Mouse (Mus musculus) adrenal gland, adult 2 months (tissue): Measurements from ENCODE around the gene Cyp2u1. TPM values are rescaled to one million over a fixed set of nuclear protein-coding genes. Genes with fewer than 3 reads are reported as not detected.

Experiments
- DNase-seq: peaks from one replicate; pipeline ENCODE4 v3.0.0; 2021
- polyA plus RNA-seq: library from polyadenylated mRNA; depleted of rRNA; stranded (reverse); fragments of >200 nt; gene quantifications from 2 replicates; pipeline ENCODE4 v1.2.3, GENCODE M21; 2012
- total RNA-seq, 2 experiments: library from RNA; stranded (reverse); gene quantifications; 2 replicates each; pipeline ENCODE4 v1.2.3; 2021

Cyp2u1 gene
- total and polyA plus RNA-seq, 3 experiments: 14.2 to 24.0 (median 14.4) TPM

- no peak for DNase-seq
Measured at GRCm38 (mm10) chr3:131306255-131306654, 3.2 kb upstream of the Cyp2u1 start.

DNA sequence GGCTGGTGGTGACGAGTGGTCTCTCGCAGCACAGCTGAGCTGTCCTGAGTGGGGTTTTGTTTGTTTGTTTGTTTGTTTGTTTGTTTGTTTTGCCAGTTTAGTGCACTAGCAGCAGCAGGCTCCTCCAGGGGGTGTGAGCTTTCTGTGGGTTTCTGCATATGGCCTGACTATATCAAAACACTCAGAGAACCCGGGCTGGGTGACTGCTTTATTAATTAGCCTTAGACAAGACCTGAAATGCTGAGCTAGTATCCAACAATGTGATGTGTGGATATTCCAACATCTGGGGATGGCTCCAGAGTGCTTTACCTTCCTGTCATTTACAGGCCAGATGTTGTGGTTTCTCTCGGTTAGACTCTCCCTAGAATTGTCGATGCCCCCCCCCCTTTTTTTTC, 290 bp upstream of the Cyp2u1 start:
- no peak for DNase-seq

DNA sequence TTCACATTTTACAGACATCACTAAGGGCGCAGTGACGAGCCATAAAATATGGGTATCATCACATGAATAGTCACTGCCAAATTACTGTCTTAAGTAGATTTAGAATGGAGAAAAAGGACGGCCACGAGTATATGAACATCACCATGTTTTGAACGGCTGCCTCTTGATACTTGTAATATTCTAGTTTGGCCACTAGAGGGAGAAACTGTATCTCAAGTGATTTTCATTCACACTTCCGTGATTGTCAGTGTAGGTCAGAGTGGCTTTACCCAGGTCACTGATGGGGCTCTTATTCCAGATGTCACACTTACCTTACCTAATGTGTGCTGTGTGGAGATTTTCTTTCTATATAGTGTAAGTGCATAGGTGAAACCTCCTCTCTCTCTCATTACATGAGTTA, 3.1 kb downstream of the Cyp2u1 start:
- no peak for DNase-seq

- DNase-seq: no peak
Measured at GRCm38 (mm10) chr3:131299078-131299477, 3.9 kb downstream of the Cyp2u1 start.

- no peak for DNase-seq
Measured at GRCm38 (mm10) chr3:131296893-131297292, 6.1 kb downstream of the Cyp2u1 start.

DNA sequence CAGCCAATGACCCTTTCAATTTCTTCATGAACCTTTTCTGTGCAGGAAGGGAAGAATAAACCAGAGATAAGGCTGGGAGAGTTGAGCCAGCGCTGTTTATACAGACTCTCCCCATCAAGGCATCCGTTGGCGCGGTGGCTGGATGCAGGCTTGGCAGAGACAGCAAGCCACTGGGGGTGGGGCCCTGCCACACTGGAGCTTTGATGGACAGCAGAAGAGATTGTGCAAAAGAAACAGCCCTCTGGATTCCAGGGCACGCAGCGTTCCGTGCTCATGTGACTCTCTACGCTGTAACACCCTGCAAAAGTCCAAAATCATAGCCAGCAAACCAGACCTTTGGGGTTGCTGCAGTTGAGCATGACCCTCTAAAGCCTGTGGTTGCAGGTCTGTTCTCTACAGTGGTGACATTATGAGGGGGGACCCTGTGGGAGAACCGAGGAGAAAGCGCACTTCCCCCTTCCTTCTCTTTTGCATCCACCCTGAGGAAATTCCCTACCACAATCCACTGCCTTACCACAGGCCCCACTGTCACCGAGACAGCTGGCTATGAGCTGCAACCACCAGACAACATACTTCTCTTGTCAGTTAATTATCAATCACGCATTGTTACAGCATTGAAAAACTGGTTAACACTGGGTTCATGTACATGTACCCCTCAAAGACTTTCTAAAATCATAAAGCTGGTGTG, 7.4 kb downstream of the Cyp2u1 start:
- peak; percentile 26 for DNase-seq

- no peak for DNase-seq
Measured at GRCm38 (mm10) chr3:131294503-131294902, 8.5 kb downstream of the Cyp2u1 start.

DNA sequence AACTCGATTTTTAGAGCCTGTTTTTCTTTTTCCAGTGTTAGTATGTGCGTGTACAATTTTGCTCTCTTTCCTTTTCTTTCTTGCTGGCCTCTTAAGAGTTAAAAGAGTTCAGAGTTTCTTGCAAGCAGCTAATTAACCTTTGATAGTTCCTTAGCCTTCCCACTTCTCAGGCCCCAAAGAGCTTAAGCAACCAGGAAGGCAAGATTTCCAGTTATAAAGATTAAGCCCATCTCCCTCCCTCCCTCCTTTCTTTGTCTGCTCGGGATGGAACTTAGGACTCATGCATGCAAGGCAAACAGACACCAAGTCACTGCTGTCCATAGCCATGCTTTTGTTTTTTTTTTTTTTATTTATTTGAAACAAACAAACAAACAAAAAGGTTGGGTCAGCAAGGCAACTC, 10.1 kb downstream of the Cyp2u1 start:
- DNase-seq: no peak

DNA sequence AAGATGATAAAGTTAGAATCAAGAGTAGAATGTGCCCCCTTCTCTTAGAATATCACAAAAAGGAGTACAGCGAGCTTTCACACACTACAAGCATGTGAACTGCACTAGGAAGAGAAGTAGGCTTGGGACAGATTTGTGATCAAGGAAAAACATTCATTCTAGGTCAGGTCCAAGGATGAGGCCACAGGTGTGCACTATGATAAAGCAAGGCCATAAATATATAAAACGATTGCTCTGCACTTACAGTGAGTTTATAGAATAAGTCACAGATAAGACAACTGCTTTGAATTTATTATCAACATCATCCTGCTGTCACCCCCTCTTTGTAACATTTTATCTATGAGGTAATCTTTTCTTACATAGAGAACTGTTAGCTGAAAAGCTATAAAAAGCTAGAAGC, 10.7 kb downstream of the Cyp2u1 start:
- no peak for DNase-seq

GRCm38 (mm10) chr3:131291890-131292289, 11.1 kb downstream of the Cyp2u1 start:
- DNase-seq: no peak

DNA sequence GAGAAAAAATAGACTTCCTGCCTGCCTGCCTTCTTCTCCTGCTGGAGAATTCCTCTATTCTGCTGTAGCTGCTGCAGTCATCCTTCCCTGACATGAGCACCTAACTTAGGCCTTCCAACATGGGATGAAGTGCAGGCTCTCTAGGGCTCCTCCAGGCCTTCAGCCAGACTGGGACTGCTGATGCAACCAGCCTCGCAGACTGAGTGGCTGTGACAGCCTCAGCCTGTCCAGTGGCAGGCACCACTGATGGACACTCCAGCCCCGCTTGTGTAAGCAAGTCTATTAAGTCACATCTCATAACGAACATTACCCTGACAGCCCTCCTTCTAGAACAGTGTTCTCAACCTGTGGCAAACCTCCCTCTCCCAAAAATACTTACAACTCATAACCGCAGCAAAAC, 28.9 kb downstream of the Cyp2u1 start:
- DNase-seq: no peak

GRCm38 (mm10) chr3:131272374-131273100, 30.5 kb downstream of the Cyp2u1 start:
- no peak for DNase-seq

DNA sequence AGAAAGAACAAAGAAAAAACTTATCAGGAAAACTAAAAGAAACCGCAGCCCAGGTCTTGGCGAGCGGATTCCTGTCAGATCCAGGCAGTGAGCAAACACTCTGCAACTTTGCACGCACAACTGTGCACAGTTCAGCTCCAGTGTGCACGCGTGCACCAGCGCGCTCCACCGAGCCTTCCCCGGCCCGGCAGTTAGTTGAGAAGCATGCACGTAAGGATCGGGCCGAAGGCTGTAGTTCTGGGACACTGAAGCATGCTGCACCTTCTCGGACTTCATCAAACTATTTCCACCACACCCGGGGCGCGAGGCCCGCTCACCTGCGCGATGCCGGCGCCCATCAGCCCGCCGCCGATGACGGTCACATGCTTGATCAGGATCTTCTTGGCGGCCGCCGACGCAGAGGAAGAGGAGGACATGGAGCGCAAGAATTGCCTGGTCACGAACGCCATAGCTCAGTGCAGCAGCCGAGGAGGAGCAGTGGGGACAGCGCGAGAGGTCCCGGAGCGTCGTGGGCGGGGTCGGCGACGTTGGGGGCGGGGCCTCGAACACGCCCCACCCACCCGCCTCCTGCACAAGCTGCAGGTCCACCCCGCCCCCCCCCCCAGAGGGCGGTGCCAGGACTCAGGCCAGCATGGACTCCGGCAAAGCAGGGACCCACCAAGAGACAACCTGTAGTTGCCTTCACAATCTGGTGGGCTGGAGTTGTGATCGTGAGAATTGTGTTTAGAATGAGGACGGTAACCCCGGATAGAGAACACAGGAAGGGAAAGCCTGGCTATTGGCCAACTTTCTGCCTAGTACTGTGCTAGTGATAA, 31.3 kb downstream of the Cyp2u1 start, which contains the start of gene Hadh:
Hadh (minus strand) TSS at position 543 of the 815 bp plus-strand sequence.
- DNase-seq: peak; percentile 93

DNA sequence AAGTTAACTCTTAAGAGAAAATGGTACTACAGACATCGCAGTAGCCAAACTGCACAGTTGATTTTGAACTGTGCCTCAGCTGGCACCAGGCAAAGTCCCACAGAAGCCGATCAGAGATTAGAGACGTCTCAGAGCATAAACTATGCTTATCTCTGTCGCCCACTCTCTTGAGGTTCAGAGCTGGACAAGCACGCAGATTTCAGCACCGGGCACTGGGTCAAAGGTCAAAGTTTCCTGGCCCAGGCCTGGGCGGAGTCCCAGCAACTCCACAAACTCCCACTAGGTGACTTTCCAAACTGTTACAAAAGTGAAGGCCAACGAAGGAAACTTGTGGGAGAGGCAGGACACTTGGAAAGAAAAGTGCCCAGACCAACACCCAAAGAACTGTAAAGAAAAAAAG, 31.9 kb downstream of the Cyp2u1 start:
- peak; percentile 82 for DNase-seq

- no peak for DNase-seq
Measured at GRCm38 (mm10) chr3:131270381-131270780, 32.6 kb downstream of the Cyp2u1 start.

GRCm38 (mm10) chr3:131266366-131267050, 36.5 kb downstream of the Cyp2u1 start:
- no peak for DNase-seq

GRCm38 (mm10) chr3:131265516-131265915, 37.5 kb downstream of the Cyp2u1 start:
- DNase-seq: no peak

DNA sequence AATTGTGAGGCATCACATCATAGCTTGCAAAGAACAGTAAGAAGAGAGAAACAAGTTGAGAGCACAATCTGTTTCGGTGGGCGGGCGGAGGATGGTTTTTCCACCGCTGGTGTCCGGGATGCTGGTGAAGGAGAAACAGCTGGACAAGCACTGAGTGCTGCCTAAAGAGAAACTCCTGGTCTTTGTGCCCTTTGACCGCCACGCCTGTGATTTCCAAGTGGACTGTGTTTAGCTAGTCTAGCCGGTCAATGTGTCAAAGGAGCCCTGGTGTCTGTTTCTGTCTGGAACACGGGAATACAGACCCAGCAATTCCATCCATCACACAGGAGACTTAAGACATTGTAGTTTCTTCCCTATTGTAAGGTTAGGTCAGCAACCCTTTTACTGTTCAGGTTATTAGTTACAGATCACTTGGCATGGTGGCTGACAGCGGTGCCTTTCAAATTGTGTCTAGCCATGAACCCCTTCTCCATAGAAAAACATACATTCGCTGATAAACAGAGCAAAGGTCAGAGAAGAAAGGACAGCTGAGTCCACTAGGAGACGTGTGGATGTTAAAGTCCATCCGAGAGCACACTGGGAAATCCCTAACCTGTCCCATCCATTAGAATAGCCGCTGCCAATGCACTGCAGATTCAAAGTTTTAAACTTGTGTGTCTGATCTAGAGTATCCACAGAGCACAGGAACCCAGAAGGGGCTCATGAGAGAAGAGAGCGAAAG, 39.1 kb downstream of the Cyp2u1 start:
- DNase-seq: no peak

GRCm38 (mm10) chr3:131260418-131260817, 42.6 kb downstream of the Cyp2u1 start:
- no peak for DNase-seq

GRCm38 (mm10) chr3:131259392-131259965, 43.5 kb downstream of the Cyp2u1 start:
- peak; percentile 34 for DNase-seq

GRCm38 (mm10) chr3:131258921-131259320, 44.1 kb downstream of the Cyp2u1 start:
- DNase-seq: no peak
